Mouse (Mus musculus) cerebellum, postnatal 4 days (tissue): Measurements from ENCODE around the gene Prmt8.

Experiments used
- DNase-seq, 2 experiments: peaks; one replicate each; pipeline ENCODE4 v3.0.0; 2022; ENCODE audit warnings: low spot score in 2 of 2, mixed read lengths in 1 of 2

The Prmt8 gene

DNA sequence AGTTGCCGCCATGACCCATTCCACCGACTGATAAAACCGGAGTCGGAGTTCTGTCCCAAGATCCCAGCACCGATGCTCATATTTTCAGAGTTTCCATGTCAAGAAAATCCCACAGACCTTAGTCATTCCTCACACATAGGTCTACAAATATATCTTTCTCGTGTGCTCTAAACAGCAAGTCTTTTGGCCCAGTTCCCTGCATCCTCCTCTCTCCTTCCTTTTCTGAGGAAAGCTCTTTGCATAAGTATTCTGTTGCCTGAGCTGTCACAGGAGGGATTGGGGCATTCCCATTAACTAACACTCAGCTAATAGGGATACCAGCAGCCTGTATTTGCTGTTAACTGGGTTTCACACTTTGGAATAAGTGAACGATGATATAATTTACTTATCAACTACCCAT is 106.0 kb downstream of the Prmt8 start:
- no peak for DNase-seq

DNA sequence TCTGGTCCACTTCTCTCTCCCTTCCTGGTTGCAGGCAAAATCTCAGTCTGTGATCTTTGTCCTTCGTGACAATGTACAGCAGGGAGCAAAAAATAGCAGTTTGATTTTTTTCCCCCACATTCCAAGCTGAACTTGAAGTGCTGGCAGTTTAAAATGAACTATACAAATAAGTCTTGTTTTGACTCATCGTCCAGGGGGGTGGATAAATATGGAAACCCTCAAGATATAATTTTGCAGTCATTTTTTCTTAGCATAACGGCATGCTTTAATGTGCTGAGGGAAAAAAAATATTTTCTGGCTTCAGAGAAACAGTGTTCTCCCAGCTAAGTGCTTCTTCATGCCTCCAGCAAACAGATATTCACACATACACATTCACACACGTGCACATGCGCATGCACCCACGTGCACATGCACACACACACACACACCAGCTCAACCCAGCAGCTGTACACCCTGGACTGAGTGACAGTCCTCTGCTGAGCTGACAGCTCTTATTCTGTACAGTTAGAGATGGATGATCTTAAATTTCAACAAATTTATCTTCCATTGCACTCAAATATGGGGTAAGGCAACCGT is 107.5 kb downstream of the Prmt8 start:
- no peak for DNase-seq

- DNase-seq, result no peak
Observed at GRCm38 (mm10) chr6:127659966-127660365, 109.3 kb downstream of the Prmt8 start.

DNA sequence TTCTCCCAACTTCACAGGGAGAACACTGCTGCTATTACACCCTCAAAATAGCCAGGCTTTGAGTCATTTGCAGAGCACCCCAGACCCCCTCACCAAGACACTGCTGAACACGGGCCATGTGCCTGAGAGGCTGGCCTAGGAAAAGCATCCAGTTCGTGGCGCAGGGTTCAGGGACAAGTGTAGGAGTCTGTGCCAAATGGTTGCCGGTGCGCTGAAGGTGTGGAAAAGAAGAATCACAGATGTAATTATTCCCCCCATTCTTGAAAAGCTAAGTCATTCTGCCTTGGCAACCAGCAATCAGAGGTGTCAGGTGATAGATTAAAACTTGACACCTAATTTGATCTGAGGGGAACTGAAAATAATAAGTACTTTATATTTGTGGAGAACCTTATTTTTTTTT is 109.8 kb downstream of the Prmt8 start:
- no peak for DNase-seq

GRCm38 (mm10) chr6:127657152-127657551 is 112.1 kb downstream of the Prmt8 start:
- DNase-seq, result no peak

GRCm38 (mm10) chr6:127655988-127656387 is 113.3 kb downstream of the Prmt8 start:
- no peak for DNase-seq

GRCm38 (mm10) chr6:127641077-127641801 is 128.0 kb downstream of the Prmt8 start:
- no peak for DNase-seq
